22 mouse cellular contexts compared by ENCODE assay signal in the genomic region with DNA sequence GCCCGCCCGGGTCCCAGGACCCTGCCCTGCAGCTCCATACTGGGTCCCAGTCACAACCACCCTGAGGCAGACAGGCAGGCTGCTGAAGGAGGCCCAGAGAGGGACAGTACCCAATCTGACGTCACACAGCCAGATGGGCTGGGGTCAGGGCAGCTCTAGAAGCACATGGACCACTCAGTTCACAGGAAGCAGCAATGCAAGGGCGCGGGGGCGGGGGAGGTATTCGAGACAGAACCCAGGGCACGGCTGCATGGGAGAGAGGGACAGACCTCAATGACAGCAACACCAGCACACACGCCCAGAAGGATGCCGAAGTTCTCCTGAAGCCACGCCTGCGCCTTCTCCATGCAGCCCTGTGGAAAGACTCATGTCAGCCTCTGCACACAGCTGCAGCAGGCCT. TPM values are rescaled to one million over a fixed set of nuclear protein-coding genes. Genes with fewer than 3 reads are reported as not detected.
DNase-seq lines count a peak whose midpoint lies in the region; ATAC-seq lines count a peak whose summit lies in the region.
"Had no signal": no experiment of that assay in that cellular context is flagged by ENCODE, and none has a peak within 500 bp of the region (broad histone marks: within the 10 kb centered on the region; RNA-seq: fewer than 3 reads in every experiment).

No protein-coding gene starts in this region.

- 0 out of 2 replicates have a peak overlapping the region, but pooled peaks have one; percentile 13 for H3K27ac ChIP-seq in midbrain, embryonic 10.5 days (replicated peaks)
- no peak overlapping the region for H3K27ac ChIP-seq in midbrain, embryonic 13.5 days
- no peak overlapping the region for H3K27ac ChIP-seq in embryonic facial prominence, embryonic 13.5 days
- H3K27ac ChIP-seq in stomach, embryonic 16.5 days (ENCODE audit: low read length): no peak overlapping the region
- H3K27ac ChIP-seq: heart, embryonic 10.5 days; hindbrain, postnatal 0 days; macrophage; neural tube, embryonic 15.5 days had no signal

- H3K36me3 ChIP-seq in midbrain, embryonic 10.5 days: no peaks in the 10 kb centered on the region
- no peaks in the 10 kb centered on the region for H3K36me3 ChIP-seq in midbrain, embryonic 13.5 days
- H3K36me3 ChIP-seq in embryonic facial prominence, embryonic 13.5 days: 0 out of 2 replicates have a peak, but pooled peaks cover 4% of the 10 kb centered on the region
- no peaks in the 10 kb centered on the region for H3K36me3 ChIP-seq in stomach, embryonic 16.5 days (ENCODE audit: control insufficient read depth, insufficient read depth, low read length)
- H3K36me3 ChIP-seq: heart, embryonic 10.5 days; neural tube, embryonic 15.5 days had no signal

- no peaks in the 10 kb centered on the region for H3K9me3 ChIP-seq in midbrain, embryonic 10.5 days (replicated peaks)
- H3K9me3 ChIP-seq in midbrain, embryonic 13.5 days: no peaks in the 10 kb centered on the region
- H3K9me3 ChIP-seq in embryonic facial prominence, embryonic 13.5 days: no peaks in the 10 kb centered on the region
- H3K9me3 ChIP-seq in stomach, embryonic 16.5 days (replicated peaks; ENCODE audit: control insufficient read depth, low read length): no peaks in the 10 kb centered on the region
- H3K9me3 ChIP-seq: heart, embryonic 10.5 days; neural tube, embryonic 15.5 days had no signal

- H3K27me3 ChIP-seq in midbrain, embryonic 10.5 days (ENCODE audit: low read depth, poor library complexity, severe bottlenecking): peaks cover 46% of the 10 kb centered on the region
- H3K27me3 ChIP-seq in midbrain, embryonic 13.5 days: peaks cover 17% of the 10 kb centered on the region; the same call in 1 of the 2 replicates
- H3K27me3 ChIP-seq in embryonic facial prominence, embryonic 13.5 days: no peaks in the 10 kb centered on the region
- no peaks in the 10 kb centered on the region for H3K27me3 ChIP-seq in stomach, embryonic 16.5 days (ENCODE audit: control insufficient read depth, insufficient read depth, low read length)
- H3K27me3 ChIP-seq: neural tube, embryonic 15.5 days had no signal

- no peak overlapping the region for H3K4me3 ChIP-seq in midbrain, embryonic 10.5 days
- no peak overlapping the region for H3K4me3 ChIP-seq in midbrain, embryonic 13.5 days (replicated peaks)
- no peak overlapping the region for H3K4me3 ChIP-seq in embryonic facial prominence, embryonic 13.5 days
- no peak overlapping the region for H3K4me3 ChIP-seq in stomach, embryonic 16.5 days (replicated peaks; ENCODE audit: low read length)
- H3K4me3 ChIP-seq: heart, embryonic 10.5 days; neural tube, embryonic 15.5 days had no signal

- DNase-seq in CD4-positive, CD25-positive, alpha-beta regulatory T cell, adult 2 months (ENCODE audit: low read depth, low spot score): peak; percentile 46
- no peak for DNase-seq in midbrain, embryonic 10.5 days (ENCODE audit: low spot score)
- DNase-seq in retina, embryonic 14.5 days (ENCODE audit: low spot score): no peak
- DNase-seq: adrenal gland, adult 8-10 months; cerebellum, adult 11-12 months; cerebellum, postnatal 14 days; gastrocnemius, postnatal 10 days; heart, postnatal 4 days; kidney, adult 11 months; kidney, postnatal 36 days; layer of hippocampus, postnatal 36 days; liver had no signal

- 84% methylated on average over 12 of the region's 12 CpGs for whole genome bisulfite sequencing in midbrain, embryonic 10.5 days
- 84% methylated on average over 12 of the region's 12 CpGs for WGBS in midbrain, embryonic 13.5 days
- WGBS in embryonic facial prominence, embryonic 13.5 days: 79% methylated on average over 12 of the region's 12 CpGs
- 85% methylated on average over 12 of the region's 12 CpGs for WGBS in stomach, embryonic 16.5 days

- peaks cover 13% of the 10 kb centered on the region for H3K4me1 ChIP-seq in midbrain, embryonic 10.5 days
- no peaks in the 10 kb centered on the region for H3K4me1 ChIP-seq in midbrain, embryonic 13.5 days (replicated peaks)
- H3K4me1 ChIP-seq in embryonic facial prominence, embryonic 13.5 days: peaks cover 14% of the 10 kb centered on the region
- no peaks in the 10 kb centered on the region for H3K4me1 ChIP-seq in stomach, embryonic 16.5 days (ENCODE audit: control insufficient read depth, insufficient read depth, low read length)

- no peak overlapping the region for H3K9ac ChIP-seq in midbrain, embryonic 13.5 days (replicated peaks)
- H3K9ac ChIP-seq in embryonic facial prominence, embryonic 13.5 days: no peak overlapping the region
- H3K9ac ChIP-seq in stomach, embryonic 16.5 days (ENCODE audit: low read length): 0 out of 2 replicates have a peak overlapping the region, but pooled peaks have one; percentile 11
- H3K9ac ChIP-seq: neural tube, embryonic 15.5 days had no signal

- no peak overlapping the region for H3K4me2 ChIP-seq in midbrain, embryonic 13.5 days (replicated peaks)
- H3K4me2 ChIP-seq in embryonic facial prominence, embryonic 13.5 days: no peak overlapping the region
- H3K4me2 ChIP-seq in stomach, embryonic 16.5 days (ENCODE audit: low read depth, low read length): no peak overlapping the region
- H3K4me2 ChIP-seq: neural tube, embryonic 15.5 days had no signal

- no peak for ATAC-seq in CD4-positive, CD25-positive, alpha-beta regulatory T cell, adult 4 months
- no peak for ATAC-seq in midbrain, embryonic 13.5 days
- ATAC-seq in embryonic facial prominence, embryonic 13.5 days (ENCODE audit: insufficient number of reproducible peaks, insufficient read depth, low FRiP score, low TSS enrichment, low read depth): 0 out of 2 replicates have a peak, but pooled peaks have one; percentile 11
- ATAC-seq in stomach, embryonic 16.5 days (ENCODE audit: insufficient read depth, low FRiP score): no peak
- ATAC-seq: activated CD4-positive, CD25-positive, alpha-beta regulatory T cell, adult 4 months; forebrain, embryonic 14.5 days; hindbrain, postnatal 0 days had no signal

RNA-seq across cellular contexts. Expression of a gene that starts 43.0 kb away (rescaled TPM):
- 1,000 to 10,000 TPM in 1 of 2 experiments, 100 to 1,000 TPM in 1; 432 to 1,042 TPM for polyA plus RNA-seq in CD4-positive, CD25-positive, alpha-beta regulatory T cell, adult 4 months (2017; shearing (Covaris generic))
- polyA plus RNA-seq in midbrain, embryonic 10.5 days (2016; fragmentation: Nextera tagmentation; extraction: Ambion mirVana): 5.1 and 5.9 TPM in 2 replicates
- polyA plus RNA-seq in midbrain, embryonic 13.5 days (2015; fragmentation: Nextera tagmentation; extraction: Ambion mirVana): 12.6 and 16.2 TPM in 2 replicates
- polyA plus RNA-seq in embryonic facial prominence, embryonic 13.5 days (2015; fragmentation: Nextera tagmentation; extraction: Ambion mirVana): 34.8 and 40.4 TPM in 2 replicates
- 112 and 127 TPM in 2 replicates for polyA plus RNA-seq in stomach, embryonic 16.5 days (2015; fragmentation: Nextera tagmentation; extraction: Ambion mirVana)
